Comparison of ENCODE assay signal across 10 mouse cellular contexts in the genomic region with DNA sequence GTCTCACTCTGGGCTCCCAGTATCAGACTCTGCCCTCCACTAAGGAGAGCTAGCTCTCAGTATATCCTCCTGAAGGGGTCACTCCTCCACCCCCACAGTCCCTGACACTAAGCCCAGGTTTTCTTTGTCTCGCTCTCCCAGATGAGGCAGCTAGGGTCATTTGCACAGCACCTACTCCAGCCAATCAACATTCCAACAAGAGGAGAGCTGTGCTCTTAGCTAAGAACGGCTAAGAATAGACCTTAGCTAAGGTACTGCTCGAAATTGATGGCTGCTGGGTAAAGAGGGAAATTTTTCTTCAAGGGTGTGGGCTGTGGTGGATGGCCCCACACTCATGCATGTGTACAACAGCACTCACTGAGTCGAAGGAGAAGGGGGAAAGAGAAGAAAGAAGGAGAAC.
DNase-seq lines count a peak whose midpoint lies in the region; ATAC-seq and TF ChIP-seq lines count a peak whose summit lies in the region.
"Had no signal": no experiment of that assay in that cellular context is flagged by ENCODE, and none has a peak within 500 bp of the region (broad histone marks: within the 10 kb centered on the region; RNA-seq: fewer than 3 reads in every experiment).

No protein-coding gene starts in this region.

- H3K4me3 ChIP-seq in gastrocnemius, adult 2 months, result peak overlapping the region; percentile 72
- H3K4me3 ChIP-seq in heart, embryonic 11.5 days (ENCODE audit: low read depth, low read length), result no peak overlapping the region
- H3K4me3 ChIP-seq in limb, embryonic 11.5 days (ENCODE audit: low read depth, low read length), result no peak overlapping the region; the same call in 1 of the 2 replicates
- no peak overlapping the region for H3K4me3 ChIP-seq in neural tube, embryonic 12.5 days

- no peak for DNase-seq in gastrocnemius, adult 2 months
- DNase-seq in gastrocnemius, postnatal 36 days, result no peak
- no peak for DNase-seq in limb, embryonic 11.5 days (ENCODE audit: low spot score)
- no peak for DNase-seq in layer of hippocampus, postnatal 36 days
- no peak for DNase-seq in right cerebral cortex, postnatal 10 days (ENCODE audit: low spot score in 2 of 2)
- no peak for DNase-seq in ovary, adult 18-20 months (ENCODE audit: low spot score)
- DNase-seq: adrenal gland, postnatal 25 days had no signal

- H3K9me3 ChIP-seq in heart, embryonic 11.5 days (replicated peaks; ENCODE audit: control insufficient read depth, low read length), result no peaks in the 10 kb centered on the region
- no peaks in the 10 kb centered on the region for H3K9me3 ChIP-seq in limb, embryonic 11.5 days (ENCODE audit: control insufficient read depth, low read length)
- H3K9me3 ChIP-seq in neural tube, embryonic 12.5 days, result no peaks in the 10 kb centered on the region
- H3K9me3 ChIP-seq: megakaryocyte, embryonic 14.5 days had no signal

- H3K9ac ChIP-seq in heart, embryonic 11.5 days (ENCODE audit: low read depth, low read length), result peak overlapping the region; percentile 65
- peak overlapping the region; percentile 58 for H3K9ac ChIP-seq in limb, embryonic 11.5 days (ENCODE audit: low read length)
- no peak overlapping the region for H3K9ac ChIP-seq in neural tube, embryonic 12.5 days

- WGBS in heart, embryonic 11.5 days (ENCODE audit: insufficient replicate concordance), result 10% methylated on average over 4 of the region's 4 CpGs
- WGBS in limb, embryonic 11.5 days, result 17% methylated on average over 4 of the region's 4 CpGs
- WGBS in neural tube, embryonic 12.5 days, result 12% methylated on average over 4 of the region's 4 CpGs

- H3K27ac ChIP-seq in gastrocnemius, adult 2 months, result no peak overlapping the region
- H3K27ac ChIP-seq in heart, embryonic 11.5 days (ENCODE audit: low read depth, low read length), result peak overlapping the region; percentile 68
- no peak overlapping the region for H3K27ac ChIP-seq in limb, embryonic 11.5 days (replicated peaks; ENCODE audit: low read depth, low read length)
- no peak overlapping the region for H3K27ac ChIP-seq in neural tube, embryonic 12.5 days

- peak overlapping the region; percentile 70 for H3K4me2 ChIP-seq in heart, embryonic 11.5 days
- H3K4me2 ChIP-seq in limb, embryonic 11.5 days (ENCODE audit: low read depth, severe bottlenecking), result peak overlapping the region; percentile 68; the same call in 1 of the 2 replicates
- peak overlapping the region; percentile 60 for H3K4me2 ChIP-seq in neural tube, embryonic 12.5 days (replicated peaks)

- H3K36me3 ChIP-seq in heart, embryonic 11.5 days (ENCODE audit: control insufficient read depth, insufficient read depth, low read length), result no peaks in the 10 kb centered on the region
- H3K36me3 ChIP-seq in limb, embryonic 11.5 days (ENCODE audit: control insufficient read depth, insufficient read depth, low read length), result no peaks in the 10 kb centered on the region
- H3K36me3 ChIP-seq in neural tube, embryonic 12.5 days, result no peaks in the 10 kb centered on the region

- H3K4me1 ChIP-seq in heart, embryonic 11.5 days (ENCODE audit: control insufficient read depth, insufficient read depth, low read length), result no peaks in the 10 kb centered on the region
- H3K4me1 ChIP-seq in limb, embryonic 11.5 days (ENCODE audit: control insufficient read depth, insufficient read depth, low read length), result no peaks in the 10 kb centered on the region
- H3K4me1 ChIP-seq in neural tube, embryonic 12.5 days, result 0 out of 2 replicates have a peak, but pooled peaks cover 3% of the 10 kb centered on the region

- H3K27me3 ChIP-seq in heart, embryonic 11.5 days (ENCODE audit: control insufficient read depth, insufficient read depth, low read length), result no peaks in the 10 kb centered on the region
- H3K27me3 ChIP-seq in limb, embryonic 11.5 days (ENCODE audit: control insufficient read depth, insufficient read depth, low read length), result no peaks in the 10 kb centered on the region
- no peaks in the 10 kb centered on the region for H3K27me3 ChIP-seq in neural tube, embryonic 12.5 days (replicated peaks)
- H3K27me3 ChIP-seq: megakaryocyte, embryonic 14.5 days had no signal

- TF ChIP-seq CTCF in gastrocnemius, adult 2 months (IDR thresholded peaks at IDR 0.05), result no peak

- ATAC-seq in heart, embryonic 11.5 days (replicated peaks; ENCODE audit: insufficient number of reproducible peaks, low FRiP score, low TSS enrichment), result peak; percentile 69
- 0 out of 2 replicates have a peak, but pooled peaks have one; percentile 22 for ATAC-seq in limb, embryonic 11.5 days (ENCODE audit: insufficient number of reproducible peaks, low FRiP score, low TSS enrichment, low read depth)
- peak; percentile 28 for ATAC-seq in neural tube, embryonic 12.5 days (ENCODE audit: low FRiP score, low read depth)

- intact Hi-C loops in gastrocnemius, adult 2 months (cut with DNase I), result loop anchor here (2.0 kb wide), 2 partner anchors 158 to 306 kb away; no protein-coding TSS in a partner anchor
- intact Hi-C loops in gastrocnemius, postnatal 36 days (cut with DNase I), result loop anchor here (2.0 to 10.0 kb wide), 3 partner anchors 87 to 304 kb away; a partner anchor contains a TSS
